Mouse (Mus musculus) heart, embryonic 16.5 days (tissue): ENCODE data around the gene Ecsit. TPM values are rescaled to one million over a fixed set of nuclear protein-coding genes. Genes with fewer than 3 reads are reported as not detected.
"Not testable (repeated sequence)": the region's sequence is repeated elsewhere in the genome, so short reads cannot be mapped to it uniquely, and the experiment has no call there.

Experiments used
- ATAC-seq: fragments of 200-750 bp; cut with Nextera tagmentation; replicated peaks from 2 replicates; pipeline ENCODE4 v1.8.0; 2017; ENCODE audit warnings: moderate number of reproducible peaks; ENCODE audit not compliant: insufficient read depth, low FRiP score; ENCODE audit errors: extremely low read depth
- H3K27ac ChIP-seq: fragments of 300-500 bp; sonication (generic); 2 replicates; pipeline ENCODE4 v1.5.1; 2014; ENCODE audit warnings: mild to moderate bottlenecking, low read length, control low read depth, moderate library complexity
- H3K27me3 ChIP-seq: fragments of 300-500 bp; sonication (generic); 2 replicates; pipeline ENCODE4 v1.6.1; 2014; ENCODE audit warnings: low read length, mixed read lengths; ENCODE audit not compliant: control insufficient read depth, insufficient read depth
- H3K36me3 ChIP-seq: fragments of 300-500 bp; sonication (generic); 2 replicates; pipeline ENCODE4 v1.6.1; 2014; ENCODE audit not compliant: control insufficient read depth, insufficient read depth
- H3K4me1 ChIP-seq: fragments of 300-500 bp; sonication (generic); 2 replicates; pipeline ENCODE4 v1.6.1; 2014; ENCODE audit warnings: low read length, mixed read lengths; ENCODE audit not compliant: control insufficient read depth, insufficient read depth
- H3K4me2 ChIP-seq: fragments of 300-500 bp; sonication (generic); 2 replicates; pipeline ENCODE4 v1.6.1; 2014; ENCODE audit warnings: low read depth, mild to moderate bottlenecking, control low read depth, low read length
- H3K4me3 ChIP-seq: fragments of 300-500 bp; sonication (generic); 2 replicates; pipeline ENCODE4 v1.5.1; 2014; ENCODE audit warnings: mild to moderate bottlenecking, control low read depth, low read length
- H3K9ac ChIP-seq: fragments of 300-500 bp; sonication (generic); 2 replicates; pipeline ENCODE4 v1.6.1; 2014; ENCODE audit warnings: low read length, control low read depth
- H3K9me3 ChIP-seq: fragments of 300-500 bp; sonication (generic); replicated peaks from 2 replicates; pipeline ENCODE4 v1.6.1; 2016; ENCODE audit warnings: low read length; ENCODE audit not compliant: control insufficient read depth
- WGBS: fragments of 180-500 bp; shearing (Covaris S2); extraction: QIAGEN DNeasy Blood & Tissue Kit; methylation state at CpG from one replicate; pipeline ENCODE4 v1.1.7; 2014; 5-methylcytosine and 5-hydroxymethylcytosine counted together
- polyA plus RNA-seq: library from polyadenylated mRNA; unstranded; fragments of >200 nt; fragmentation: Nextera tagmentation; extraction: Ambion mirVana; gene quantifications from 2 replicates; pipeline ENCODE4 v1.2.1, GENCODE M21; 2015

Ecsit gene
- polyA plus RNA-seq, 1 experiment from 2014 or later: 73.1 TPM

DNA sequence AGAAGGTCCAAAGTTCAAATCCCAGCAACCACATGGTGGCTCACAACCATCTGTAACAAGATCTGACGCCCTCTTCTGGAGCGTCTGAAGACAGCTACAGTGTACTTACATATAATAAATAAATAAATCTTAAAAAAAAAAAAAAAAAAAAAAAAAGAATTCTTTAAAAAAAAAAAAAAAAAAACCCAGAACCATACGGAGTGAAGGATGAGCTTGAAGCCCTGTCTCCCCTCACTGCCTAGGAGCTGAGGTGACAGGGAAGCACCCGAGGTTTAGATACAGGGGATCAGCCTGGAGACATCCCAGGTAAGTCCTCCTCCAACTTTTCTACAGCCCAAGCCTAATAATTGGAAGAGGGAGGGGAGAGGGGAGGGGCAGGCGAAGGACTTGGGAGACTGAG is 9.5 kb downstream of the Ecsit start:
- not testable (repeated sequence) for H3K4me3 ChIP-seq, H3K27me3 ChIP-seq, H3K9me3 ChIP-seq, H3K4me2 ChIP-seq, H3K9ac ChIP-seq, H3K4me1 ChIP-seq, H3K27ac ChIP-seq, ATAC-seq
- H3K36me3 ChIP-seq: peaks cover 22% of the 10 kb centered on the region
- 78% methylated on average over 5 of the region's 5 CpGs for WGBS

DNA sequence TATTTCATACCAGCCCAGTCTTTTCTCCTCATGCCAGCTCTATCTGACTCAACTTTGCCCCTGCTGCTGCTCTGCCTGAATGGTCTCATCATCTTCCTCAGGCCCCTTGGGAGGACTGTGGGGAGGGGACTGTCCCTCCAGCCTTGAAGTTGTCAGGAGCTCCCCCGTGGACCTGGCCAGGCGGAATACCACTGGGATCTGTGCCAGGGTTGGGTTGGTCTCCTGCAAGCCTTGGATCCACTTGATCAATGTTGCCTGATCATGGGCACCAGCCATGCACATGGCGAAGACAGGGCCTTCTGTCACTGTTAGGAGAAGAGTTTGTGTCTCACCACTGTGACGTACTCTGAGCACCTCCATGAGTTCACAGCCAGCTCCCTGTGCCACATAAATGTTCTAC is 13.0 kb downstream of the Ecsit start:
- WGBS: 91% methylated on average over 4 of the region's 4 CpGs
- Histone ChIP-seq H3K36me3 (peaks cover 18% of the 10 kb centered on the region), H3K4me3 (no peak overlapping the region), H3K27ac (no peak overlapping the region), H3K9me3 (no peaks in the 10 kb centered on the region), H3K27me3 (no peaks in the 10 kb centered on the region), H3K4me2 (no peak overlapping the region), H3K9ac (no peak overlapping the region), H3K4me1 (peaks cover 8% of the 10 kb centered on the region)
- ATAC-seq: no peak

DNA sequence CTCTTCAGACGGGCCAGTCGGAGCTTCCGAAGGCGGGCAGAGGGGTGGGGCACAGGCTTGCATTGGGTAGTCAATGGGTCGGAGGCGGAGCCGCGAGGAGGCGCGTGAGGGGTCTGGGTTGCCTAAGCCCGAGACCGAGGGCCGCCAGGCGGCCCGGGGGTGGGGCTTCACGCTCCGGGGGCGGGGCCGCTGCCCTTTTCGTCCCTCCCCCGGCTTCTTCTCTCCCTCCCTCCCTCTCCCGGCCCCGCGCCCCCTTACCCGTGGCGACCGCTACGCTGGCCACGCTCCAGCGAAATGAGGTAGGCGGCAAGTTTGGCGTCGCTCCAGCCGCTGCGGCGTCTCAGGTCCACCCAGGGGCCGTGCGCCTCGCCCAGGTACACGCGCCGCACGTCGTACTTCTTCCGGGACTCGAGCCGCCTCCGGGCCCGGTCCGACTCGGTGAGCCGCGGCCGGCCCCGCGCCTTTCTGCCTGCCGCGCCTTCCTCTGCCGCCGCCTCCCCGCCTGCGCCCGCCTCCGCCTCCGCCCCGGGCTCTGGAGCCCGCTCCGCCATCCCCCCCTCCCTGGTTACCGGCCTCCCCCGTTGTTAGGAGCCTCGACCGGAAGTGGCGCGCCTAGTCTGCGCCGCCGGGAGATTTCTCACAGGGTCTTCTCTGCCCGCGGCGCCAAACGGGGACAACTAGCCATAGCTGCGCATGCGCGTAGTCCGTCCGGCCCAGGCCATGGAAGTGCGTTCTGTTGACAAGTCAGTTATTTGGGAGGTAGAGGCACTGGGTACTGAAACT is 14.3 kb downstream of the Ecsit start, which contains the start of the genes Gm49318 and Zfp653:
Gene Gm49318 (minus strand): TSS at position 469 of the 783 bp plus-strand sequence.
Gene Zfp653 (minus strand): TSS at position 586 of the 783 bp plus-strand sequence.
- WGBS: under 1% methylated on average over 83 of the region's 87 CpGs

DNA sequence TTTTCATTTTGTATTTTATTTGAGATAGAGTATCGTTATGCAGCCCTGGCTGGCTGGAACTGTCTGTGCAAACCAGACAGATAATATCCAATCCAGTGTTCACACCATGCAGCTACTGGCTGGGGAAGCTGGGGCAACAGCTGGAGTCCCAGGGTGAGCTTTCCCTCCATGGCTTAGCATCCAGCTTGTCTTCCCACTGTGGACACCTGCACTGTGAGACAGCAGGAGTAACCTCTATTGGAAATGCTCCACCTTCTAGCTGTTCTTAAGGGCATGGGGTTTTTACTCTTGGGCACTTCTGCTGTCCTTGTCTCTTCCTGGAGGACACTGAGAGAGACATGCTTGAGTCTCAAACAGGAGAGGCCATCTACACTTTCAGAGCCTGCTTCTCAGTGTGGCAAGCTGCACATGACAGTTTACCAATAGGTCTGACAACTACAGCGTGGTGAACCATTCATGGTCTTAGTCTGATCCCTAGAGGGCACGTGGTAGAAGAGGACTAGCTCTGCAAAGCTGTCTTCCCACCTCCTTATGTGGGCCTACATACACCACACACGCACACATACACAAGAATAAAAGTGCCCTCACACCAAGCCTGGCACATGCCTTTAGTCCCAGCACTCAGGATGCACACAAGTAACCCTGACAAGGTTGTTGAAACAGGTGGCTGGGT is 15.2 kb downstream of the Ecsit start:
- H3K9ac ChIP-seq: peak overlapping the region; percentile 91
- peaks cover 8% of the 10 kb centered on the region for H3K4me1 ChIP-seq
- WGBS: 67% methylated on average over 4 of the region's 4 CpGs
- H3K4me3 ChIP-seq: peak overlapping the region; percentile 80
- no peaks in the 10 kb centered on the region for H3K9me3 ChIP-seq
- peak overlapping the region; percentile 98 for H3K27ac ChIP-seq
- no peaks in the 10 kb centered on the region for H3K27me3 ChIP-seq
- ATAC-seq: no peak
- peaks cover 25% of the 10 kb centered on the region for H3K36me3 ChIP-seq
- peak overlapping the region; percentile 64 for H3K4me2 ChIP-seq

More for the DNA sequence above, 14.3 kb downstream of the Ecsit start, which contains the start of the genes Gm49318 and Zfp653:
- H3K4me3 ChIP-seq: peak within 1 kb of the TSS; percentile 80
- H3K4me1 ChIP-seq: peaks cover 8% of the 10 kb centered on the region
- H3K9me3 ChIP-seq: no peaks in the 10 kb centered on the region
- peak; percentile 97 for ATAC-seq
- H3K9ac ChIP-seq: peak within 1 kb of the TSS; percentile 91
- H3K27ac ChIP-seq: peak within 1 kb of the TSS; percentile 98
- peaks cover 18% of the 10 kb centered on the region for H3K36me3 ChIP-seq
- no peaks in the 10 kb centered on the region for H3K27me3 ChIP-seq
- H3K4me2 ChIP-seq: peak within 1 kb of the TSS; percentile 64

DNA sequence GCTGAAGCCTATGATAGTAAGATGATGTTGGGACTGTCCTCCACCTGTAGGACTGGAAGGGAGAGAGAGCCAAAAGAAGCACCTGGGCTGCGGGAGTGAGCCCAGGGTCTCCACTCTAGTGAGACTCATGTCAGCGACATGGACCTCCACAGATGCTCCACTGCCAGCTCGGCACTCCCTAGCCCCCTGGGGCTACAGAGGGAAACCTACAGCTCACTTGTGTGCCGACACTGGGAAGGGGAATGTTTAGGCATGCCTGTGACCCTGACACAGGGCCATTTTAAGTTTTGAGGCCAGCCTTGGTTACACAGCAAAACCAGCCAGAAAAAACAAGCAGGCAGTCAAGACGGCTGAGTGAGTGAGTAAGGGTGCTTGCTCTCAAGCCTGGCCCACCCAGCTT is 18.0 kb downstream of the Ecsit start:
- peaks cover 8% of the 10 kb centered on the region for H3K4me1 ChIP-seq
- no peak overlapping the region for H3K27ac ChIP-seq
- whole genome bisulfite sequencing: 83% methylated on average over 5 of the region's 5 CpGs
- no peak for ATAC-seq
- no peak overlapping the region for H3K9ac ChIP-seq
- no peak overlapping the region for H3K4me2 ChIP-seq
- H3K4me3 ChIP-seq: no peak overlapping the region
- no peaks in the 10 kb centered on the region for H3K9me3 ChIP-seq
- no peaks in the 10 kb centered on the region for H3K27me3 ChIP-seq
- peaks cover 21% of the 10 kb centered on the region for H3K36me3 ChIP-seq

DNA sequence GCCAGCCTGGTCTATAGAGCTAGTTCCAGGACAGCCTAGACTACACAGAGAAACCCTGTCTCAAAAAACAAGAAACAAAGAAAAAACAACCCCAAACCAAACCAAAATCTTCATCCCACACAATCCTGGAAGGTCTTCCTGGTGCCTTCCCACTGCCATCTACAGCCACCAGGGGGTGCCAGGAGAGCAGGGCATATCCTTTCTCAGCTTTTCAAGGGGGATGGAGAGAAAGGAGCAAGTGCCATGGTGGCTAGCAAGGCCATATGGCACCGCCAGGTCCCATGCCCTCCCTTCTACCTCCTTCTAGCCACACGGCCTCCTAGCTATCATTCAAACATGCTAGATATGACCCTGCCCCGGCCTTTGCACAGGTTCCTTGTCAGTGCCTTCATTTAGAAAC is 18.8 kb downstream of the Ecsit start:
- Histone ChIP-seq H3K4me3 (no peak overlapping the region), H3K4me1 (peaks cover 8% of the 10 kb centered on the region), H3K36me3 (peaks cover 21% of the 10 kb centered on the region), H3K27me3 (no peaks in the 10 kb centered on the region), H3K9ac (no peak overlapping the region), H3K4me2 (no peak overlapping the region), H3K9me3 (no peaks in the 10 kb centered on the region), H3K27ac (no peak overlapping the region)
- no peak for ATAC-seq
- WGBS: 69% methylated on average over 3 of the region's 3 CpGs

DNA sequence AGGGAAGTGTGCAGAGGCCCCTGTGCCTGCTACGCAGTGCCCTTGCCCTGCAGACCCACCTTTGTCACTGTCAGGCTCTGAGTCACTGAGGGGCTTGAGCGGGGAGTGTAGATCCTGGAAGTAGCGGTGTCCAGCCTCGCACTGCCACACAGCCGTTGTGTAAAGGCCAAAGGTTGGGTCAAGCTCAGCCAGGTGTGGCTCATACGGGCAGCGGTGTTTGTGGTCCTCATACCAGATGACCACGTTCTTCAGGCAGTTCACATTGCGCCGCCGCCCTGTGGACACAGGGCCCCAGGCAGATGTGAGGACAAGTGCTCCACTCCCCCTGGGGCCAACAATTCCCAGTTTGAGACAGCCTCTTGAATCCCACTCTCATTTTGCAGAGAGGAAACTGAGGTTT is 19.6 kb downstream of the Ecsit start:
- peaks cover 8% of the 10 kb centered on the region for H3K4me1 ChIP-seq
- no peaks in the 10 kb centered on the region for H3K9me3 ChIP-seq
- H3K27me3 ChIP-seq: no peaks in the 10 kb centered on the region
- no peak overlapping the region for H3K4me3 ChIP-seq
- no peak for ATAC-seq
- peaks cover 21% of the 10 kb centered on the region for H3K36me3 ChIP-seq
- no peak overlapping the region for H3K27ac ChIP-seq
- no peak overlapping the region for H3K9ac ChIP-seq
- no peak overlapping the region for H3K4me2 ChIP-seq
- 93% methylated on average over 11 of the region's 11 CpGs for WGBS

DNA sequence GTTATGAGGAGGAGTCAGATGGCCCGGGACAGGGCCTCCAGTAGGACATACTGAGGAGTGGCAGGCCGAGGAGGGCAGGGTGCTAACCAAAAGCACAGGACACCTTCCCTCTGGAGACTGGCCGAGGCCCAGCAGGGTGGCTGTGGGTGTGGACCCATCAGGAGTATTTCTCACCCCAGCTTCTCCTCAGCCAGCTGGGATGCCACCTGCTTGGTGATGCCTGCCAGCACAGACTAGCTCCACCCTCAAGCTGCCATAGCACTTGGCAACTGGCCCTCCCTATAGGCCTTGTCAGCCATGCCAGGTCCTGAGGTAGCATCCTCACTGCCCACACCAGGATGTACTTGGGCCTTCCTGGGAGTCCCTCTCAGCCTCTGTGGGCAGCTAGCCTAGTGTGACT is 20.9 kb downstream of the Ecsit start:
- peaks cover 27% of the 10 kb centered on the region for H3K36me3 ChIP-seq
- no peak overlapping the region for H3K4me2 ChIP-seq
- ATAC-seq: no peak
- 85% methylated on average over 3 of the region's 3 CpGs for WGBS
- H3K9ac ChIP-seq: no peak overlapping the region
- no peak overlapping the region for H3K4me3 ChIP-seq
- no peaks in the 10 kb centered on the region; the same call in 1 of the 2 replicates for H3K4me1 ChIP-seq
- no peaks in the 10 kb centered on the region for H3K27me3 ChIP-seq
- no peaks in the 10 kb centered on the region for H3K9me3 ChIP-seq
- H3K27ac ChIP-seq: no peak overlapping the region

DNA sequence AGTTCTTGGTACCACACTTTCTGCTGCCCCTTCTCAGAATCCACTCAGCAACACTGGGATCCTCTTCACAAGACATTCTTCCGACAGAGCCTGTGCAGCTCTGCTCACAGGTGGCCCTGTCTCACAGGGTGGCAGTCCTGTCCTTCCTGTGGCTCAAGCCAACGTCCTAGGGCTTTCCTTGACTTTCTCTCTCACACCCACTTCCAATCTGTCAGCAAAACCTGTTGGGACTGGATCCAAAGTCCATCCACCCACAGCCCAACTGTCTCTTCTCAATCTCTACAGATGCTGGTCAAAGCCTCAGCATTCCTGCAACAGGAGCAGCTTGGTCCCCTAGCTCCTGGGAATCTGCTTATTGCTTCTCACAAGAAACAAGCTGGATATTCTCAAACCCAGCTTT is 23.9 kb downstream of the Ecsit start:
- H3K4me3 ChIP-seq: no peak overlapping the region
- no peak overlapping the region for H3K27ac ChIP-seq
- ATAC-seq: no peak
- H3K9ac ChIP-seq: no peak overlapping the region
- H3K4me2 ChIP-seq: no peak overlapping the region
- H3K9me3 ChIP-seq: no peaks in the 10 kb centered on the region
- no peaks in the 10 kb centered on the region for H3K4me1 ChIP-seq
- H3K36me3 ChIP-seq: peaks cover 44% of the 10 kb centered on the region
- H3K27me3 ChIP-seq: no peaks in the 10 kb centered on the region
- 66% methylated on average over 2 of the region's 2 CpGs for WGBS
